Mouse (Mus musculus) hindbrain, embryonic 12.5 days (tissue): ENCODE data around the gene Arnt2. TPM values are rescaled to one million over a fixed set of nuclear protein-coding genes. Genes with fewer than 3 reads are reported as not detected.

Experiments
- ATAC-seq: fragments of 200-750 bp; cut with Nextera tagmentation; 2 replicates; pipeline ENCODE4 v1.8.0; 2017; ENCODE audit warnings: moderate TSS enrichment; ENCODE audit not compliant: low FRiP score
- H3K27ac ChIP-seq: fragments of 300-500 bp; sonication (generic); 2 replicates; pipeline ENCODE4 v1.5.1; 2016; ENCODE audit warnings: mild to moderate bottlenecking
- H3K27me3 ChIP-seq: fragments of 300-500 bp; sonication (generic); 2 replicates; pipeline ENCODE4 v1.6.1; 2016; ENCODE audit warnings: mild to moderate bottlenecking
- H3K36me3 ChIP-seq: fragments of 300-500 bp; sonication (generic); 2 replicates; pipeline ENCODE4 v1.6.1; 2016; ENCODE audit warnings: mild to moderate bottlenecking
- H3K4me1 ChIP-seq: fragments of 300-500 bp; sonication (generic); 2 replicates; pipeline ENCODE4 v1.6.1; 2016
- H3K4me2 ChIP-seq: fragments of 300-500 bp; sonication (generic); replicated peaks from 2 replicates; pipeline ENCODE4 v1.6.1; 2016; ENCODE audit warnings: mild to moderate bottlenecking
- H3K4me3 ChIP-seq: fragments of 300-500 bp; sonication (generic); 2 replicates; pipeline ENCODE4 v1.5.1; 2016; ENCODE audit warnings: mild to moderate bottlenecking
- H3K9ac ChIP-seq: fragments of 300-500 bp; sonication (generic); 2 replicates; pipeline ENCODE4 v1.6.1; 2016; ENCODE audit warnings: mild to moderate bottlenecking, moderate library complexity
- H3K9me3 ChIP-seq: fragments of 300-500 bp; sonication (generic); replicated peaks from 2 replicates; pipeline ENCODE4 v1.6.1; 2016; ENCODE audit warnings: mild to moderate bottlenecking
- WGBS: fragments of 180-500 bp; shearing (Covaris S2); methylation state at CpG from one replicate; pipeline ENCODE4 v1.1.7; 2016; 5-methylcytosine and 5-hydroxymethylcytosine counted together
- polyA plus RNA-seq: library from polyadenylated mRNA; unstranded; fragments of >200 nt; fragmentation: Nextera tagmentation; extraction: Ambion mirVana; gene quantifications from 2 replicates; pipeline ENCODE4 v1.2.1, GENCODE M21; 2016

Arnt2 gene
- polyA plus RNA-seq, 1 experiment from 2014 or later = 57.6 TPM

DNA sequence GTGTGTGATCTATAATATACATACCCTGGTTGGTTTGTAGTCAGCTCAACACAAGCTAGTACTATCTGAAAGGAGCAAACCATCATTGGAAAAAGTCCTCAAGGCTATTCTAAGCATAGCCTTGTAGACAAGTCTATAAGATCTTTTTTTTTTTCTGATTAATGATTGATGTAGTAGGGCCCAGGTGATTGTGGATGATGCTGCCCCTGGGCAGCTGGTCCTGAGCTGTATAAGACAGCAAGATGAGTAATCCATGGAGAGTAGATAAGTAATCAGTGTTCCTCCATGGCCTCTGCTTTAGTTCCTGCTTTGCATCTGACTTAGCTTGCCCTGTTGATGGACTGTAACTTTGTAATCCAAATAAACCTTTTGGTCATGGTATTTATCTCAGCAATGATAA, 11.8 kb upstream of the Arnt2 start:
- no peaks in the 10 kb centered on the region for H3K4me1 ChIP-seq
- H3K36me3 ChIP-seq = no peaks in the 10 kb centered on the region
- no peak overlapping the region for H3K9ac ChIP-seq
- no peak for ATAC-seq
- no peaks in the 10 kb centered on the region for H3K27me3 ChIP-seq
- H3K9me3 ChIP-seq = no peaks in the 10 kb centered on the region
- no peak overlapping the region for H3K4me3 ChIP-seq
- no peak overlapping the region for H3K4me2 ChIP-seq
- H3K27ac ChIP-seq = no peak overlapping the region

GRCm38 (mm10) chr7:84421291-84421665, 11.3 kb upstream of the Arnt2 start:
- H3K4me2 ChIP-seq = no peak overlapping the region
- no peaks in the 10 kb centered on the region for H3K27me3 ChIP-seq
- no peak for ATAC-seq
- no peak overlapping the region for H3K27ac ChIP-seq
- H3K9ac ChIP-seq = no peak overlapping the region
- no peak overlapping the region for H3K4me3 ChIP-seq
- H3K36me3 ChIP-seq = no peaks in the 10 kb centered on the region
- no peaks in the 10 kb centered on the region for H3K9me3 ChIP-seq
- H3K4me1 ChIP-seq = no peaks in the 10 kb centered on the region

DNA sequence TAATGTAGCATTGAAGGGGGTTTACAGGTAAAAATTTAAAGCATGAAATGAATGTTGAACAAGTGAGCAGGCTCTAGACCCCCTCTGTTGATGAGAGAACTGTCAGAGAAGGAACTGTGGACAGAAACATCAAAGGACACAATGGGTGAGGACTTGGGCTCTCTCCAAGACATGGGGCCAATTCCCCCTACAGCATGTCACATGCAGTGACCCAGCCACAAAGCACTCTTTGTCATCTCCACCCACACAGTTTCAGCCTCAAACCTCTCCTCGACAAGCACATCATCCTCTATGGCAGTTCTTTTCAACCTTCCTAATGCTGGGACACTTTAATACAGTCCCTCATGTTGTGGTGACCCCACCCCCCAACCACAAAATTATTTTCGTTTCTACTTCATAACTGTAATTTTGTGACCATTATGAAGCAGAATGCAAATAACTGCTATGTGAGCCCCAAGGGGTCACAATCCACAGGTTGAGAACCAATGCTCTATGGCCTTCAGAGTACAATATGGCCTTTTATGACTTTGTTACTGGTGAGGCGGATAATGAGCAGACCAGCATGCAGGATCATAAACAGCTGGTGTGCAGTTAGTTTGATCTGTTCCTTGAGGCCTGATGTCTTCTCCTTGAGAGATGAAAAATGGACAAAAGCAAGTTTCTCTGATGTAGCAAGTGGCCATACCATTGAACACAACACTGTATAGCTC, 10.8 kb upstream of the Arnt2 start:
- 61% methylated on average over 3 of the region's 3 CpGs for WGBS
- Histone ChIP-seq H3K36me3 (no peaks in the 10 kb centered on the region), H3K4me2 (no peak overlapping the region), H3K9ac (no peak overlapping the region), H3K27ac (no peak overlapping the region), H3K4me3 (no peak overlapping the region), H3K9me3 (no peaks in the 10 kb centered on the region), H3K4me1 (no peaks in the 10 kb centered on the region), H3K27me3 (no peaks in the 10 kb centered on the region)
- ATAC-seq = no peak

DNA sequence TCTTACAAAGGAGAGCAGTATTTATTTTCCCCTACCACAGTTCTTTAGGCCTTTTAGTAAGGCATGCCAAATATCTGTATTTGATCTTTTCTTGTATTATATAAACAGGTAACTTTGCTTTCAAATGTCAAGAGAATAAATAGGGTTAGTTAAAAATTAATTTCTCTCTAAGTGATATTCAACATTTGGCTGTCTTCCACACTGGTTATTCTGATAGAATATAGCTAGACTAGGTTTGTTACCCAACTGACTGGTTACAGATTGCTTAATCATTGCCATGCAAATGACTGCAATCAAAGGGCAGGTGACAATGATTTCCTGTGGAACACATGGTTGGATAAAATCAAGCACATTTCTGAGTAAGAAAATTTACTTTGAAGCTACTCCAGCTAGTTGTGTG, 7.5 kb upstream of the Arnt2 start:
- Histone ChIP-seq H3K9ac (no peak overlapping the region), H3K27me3 (no peaks in the 10 kb centered on the region), H3K4me3 (no peak overlapping the region), H3K4me2 (no peak overlapping the region), H3K36me3 (no peaks in the 10 kb centered on the region), H3K4me1 (no peaks in the 10 kb centered on the region), H3K9me3 (no peaks in the 10 kb centered on the region), H3K27ac (no peak overlapping the region)
- no peak for ATAC-seq

DNA sequence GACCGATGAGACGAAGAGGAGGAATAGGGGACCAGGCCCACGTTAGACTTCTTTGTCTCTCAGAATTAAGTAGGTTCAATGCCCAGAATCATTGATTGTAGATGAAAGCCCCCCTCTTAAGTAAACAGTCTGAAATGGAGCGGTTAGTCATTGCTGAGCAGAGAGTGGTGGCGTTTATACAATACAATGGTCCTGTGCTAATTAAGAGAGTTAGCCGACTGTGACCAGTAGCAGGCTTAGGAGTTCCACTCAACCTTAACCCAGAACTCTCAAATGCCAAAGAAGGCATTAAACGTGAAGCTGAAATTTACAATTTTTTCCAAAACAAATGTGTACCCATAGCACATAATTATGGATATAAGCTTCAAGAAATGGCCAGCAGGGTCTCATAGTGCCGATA, 2.6 kb upstream of the Arnt2 start:
- WGBS = 64% methylated on average over 8 of the region's 8 CpGs
- H3K4me1 ChIP-seq = peaks cover 24% of the 10 kb centered on the region
- H3K4me2 ChIP-seq = no peak overlapping the region
- H3K36me3 ChIP-seq = no peaks in the 10 kb centered on the region
- no peak overlapping the region for H3K27ac ChIP-seq
- H3K4me3 ChIP-seq = no peak overlapping the region
- no peak for ATAC-seq
- H3K9me3 ChIP-seq = no peaks in the 10 kb centered on the region
- no peaks in the 10 kb centered on the region for H3K27me3 ChIP-seq
- H3K9ac ChIP-seq = no peak overlapping the region

- Histone ChIP-seq H3K4me1 (peaks cover 31% of the 10 kb centered on the region), H3K27ac (peak overlapping the region; percentile 96), H3K36me3 (peaks cover 3% of the 10 kb centered on the region; the same call in 1 of the 2 replicates), H3K4me2 (peak overlapping the region; percentile 62), H3K27me3 (no peaks in the 10 kb centered on the region), H3K9ac (peak overlapping the region; percentile 86), H3K9me3 (no peaks in the 10 kb centered on the region), H3K4me3 (peak overlapping the region; percentile 69)
- peak; percentile 48 for ATAC-seq
- WGBS = 1% methylated on average over 39 of the region's 39 CpGs
Observed at GRCm38 (mm10) chr7:84409241-84409895, 608 bp downstream of the Arnt2 start.

- Histone ChIP-seq H3K9me3 (no peaks in the 10 kb centered on the region), H3K36me3 (peaks cover 3% of the 10 kb centered on the region; the same call in 1 of the 2 replicates), H3K4me3 (peak overlapping the region; percentile 69), H3K9ac (no peak overlapping the region), H3K4me2 (peak overlapping the region; percentile 62), H3K4me1 (peaks cover 42% of the 10 kb centered on the region), H3K27me3 (no peaks in the 10 kb centered on the region), H3K27ac (no peak overlapping the region)
- ATAC-seq = no peak
- 83% methylated on average over 5 of the region's 5 CpGs for WGBS
Observed at GRCm38 (mm10) chr7:84408282-84408681, 1.7 kb downstream of the Arnt2 start.

DNA sequence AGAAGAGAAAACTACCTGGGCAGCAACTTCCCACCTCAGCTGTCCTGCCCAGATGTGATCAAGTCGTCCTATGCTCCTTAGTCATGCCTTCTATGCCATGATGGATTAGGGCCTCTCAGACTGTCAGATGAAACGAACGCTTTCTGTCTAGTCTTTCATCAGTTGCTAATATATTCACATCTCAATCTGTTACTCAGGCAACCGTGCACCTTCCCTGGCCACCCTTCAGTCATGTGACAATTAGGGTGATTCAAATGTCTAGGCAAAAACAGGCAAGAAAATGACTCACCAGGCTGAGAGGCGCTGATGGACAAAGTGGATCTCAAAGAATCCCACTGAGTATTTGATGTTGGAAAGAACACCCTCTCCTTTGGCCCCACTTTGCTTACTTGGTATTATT, 6.6 kb downstream of the Arnt2 start:
- Histone ChIP-seq H3K9ac (no peak overlapping the region), H3K27me3 (no peaks in the 10 kb centered on the region), H3K9me3 (no peaks in the 10 kb centered on the region), H3K4me2 (no peak overlapping the region), H3K4me1 (peaks cover 58% of the 10 kb centered on the region), H3K27ac (peak overlapping the region; percentile 58), H3K4me3 (no peak overlapping the region), H3K36me3 (peaks cover 3% of the 10 kb centered on the region; the same call in 1 of the 2 replicates)
- ATAC-seq = peak; percentile 61
- 21% methylated on average over 5 of the region's 5 CpGs for WGBS

DNA sequence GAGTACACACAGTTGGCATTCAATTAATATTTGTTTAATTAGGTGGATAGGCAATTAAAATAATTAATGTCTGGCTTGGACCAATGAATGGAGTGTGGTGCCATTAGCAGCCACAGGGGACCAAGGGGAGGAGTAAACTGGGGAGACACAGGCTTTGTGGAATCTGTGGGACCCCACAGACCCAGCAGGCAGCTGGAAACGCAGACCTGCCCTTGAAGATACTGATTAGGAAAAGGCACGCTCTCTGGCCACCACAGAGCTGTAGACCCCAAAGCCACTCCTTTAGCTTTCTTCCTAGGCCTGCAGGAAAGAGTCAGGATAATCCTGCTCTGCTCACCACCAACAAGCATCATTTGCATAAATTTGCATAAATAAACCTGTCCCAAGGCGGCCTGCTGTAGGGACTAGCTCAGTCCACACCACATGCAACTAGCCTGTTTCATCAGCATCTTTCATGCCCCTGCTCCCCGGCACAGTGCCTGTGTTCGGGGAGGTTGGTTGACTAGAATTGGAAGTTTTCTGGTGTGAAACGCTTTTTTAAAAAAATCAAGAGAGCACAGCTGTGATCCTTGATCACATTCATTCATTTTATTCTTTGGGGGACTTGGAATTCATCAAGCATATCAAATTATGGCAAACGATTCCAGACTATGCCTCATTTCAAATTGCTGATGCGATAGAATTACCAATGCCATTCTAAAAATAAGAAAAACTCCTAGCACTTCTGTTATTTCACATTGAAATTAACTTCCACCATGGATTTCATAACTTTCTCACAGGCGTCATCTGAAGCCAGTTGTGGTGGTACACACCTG, 8.1 kb downstream of the Arnt2 start:
- H3K27me3 ChIP-seq = no peaks in the 10 kb centered on the region
- H3K36me3 ChIP-seq = peaks cover 3% of the 10 kb centered on the region; the same call in 1 of the 2 replicates
- H3K4me2 ChIP-seq = 0 out of 2 replicates have a peak overlapping the region, but pooled peaks have one; percentile 11
- WGBS = 40% methylated on average over 9 of the region's 9 CpGs
- H3K9ac ChIP-seq = no peak overlapping the region
- peak overlapping the region; percentile 87 for H3K27ac ChIP-seq
- H3K9me3 ChIP-seq = no peaks in the 10 kb centered on the region
- H3K4me1 ChIP-seq = peaks cover 55% of the 10 kb centered on the region
- peak; percentile 86 for ATAC-seq
- H3K4me3 ChIP-seq = no peak overlapping the region

DNA sequence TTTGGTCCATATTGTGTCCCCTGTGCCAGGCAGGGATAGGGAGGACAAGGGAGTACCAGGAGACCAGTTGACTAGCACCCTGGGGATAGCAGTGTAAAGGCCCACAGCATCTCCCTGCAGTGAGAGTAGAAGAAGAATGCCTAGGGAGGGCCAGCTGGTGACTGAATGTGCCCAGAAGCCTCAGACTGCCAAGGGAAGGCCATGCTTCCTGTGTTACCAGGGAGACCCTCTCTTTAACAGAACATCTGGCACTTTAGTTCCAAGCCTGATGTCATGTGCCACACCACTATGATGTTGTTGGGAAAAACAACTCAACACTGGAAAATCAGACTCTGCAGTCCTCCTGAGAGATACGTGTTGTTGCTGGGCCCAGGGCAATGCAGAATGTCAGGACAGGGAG, 12.7 kb downstream of the Arnt2 start:
- 36% methylated on average over 1 of the region's 1 CpGs for WGBS
- no peak overlapping the region for H3K4me3 ChIP-seq
- H3K9ac ChIP-seq = no peak overlapping the region
- H3K27ac ChIP-seq = 0 out of 2 replicates have a peak overlapping the region, but pooled peaks have one; percentile 35
- no peaks in the 10 kb centered on the region for H3K9me3 ChIP-seq
- no peaks in the 10 kb centered on the region for H3K36me3 ChIP-seq
- H3K27me3 ChIP-seq = no peaks in the 10 kb centered on the region
- ATAC-seq = peak; percentile 13; the same call in 1 of the 2 replicates
- no peak overlapping the region for H3K4me2 ChIP-seq
- H3K4me1 ChIP-seq = peaks cover 34% of the 10 kb centered on the region

DNA sequence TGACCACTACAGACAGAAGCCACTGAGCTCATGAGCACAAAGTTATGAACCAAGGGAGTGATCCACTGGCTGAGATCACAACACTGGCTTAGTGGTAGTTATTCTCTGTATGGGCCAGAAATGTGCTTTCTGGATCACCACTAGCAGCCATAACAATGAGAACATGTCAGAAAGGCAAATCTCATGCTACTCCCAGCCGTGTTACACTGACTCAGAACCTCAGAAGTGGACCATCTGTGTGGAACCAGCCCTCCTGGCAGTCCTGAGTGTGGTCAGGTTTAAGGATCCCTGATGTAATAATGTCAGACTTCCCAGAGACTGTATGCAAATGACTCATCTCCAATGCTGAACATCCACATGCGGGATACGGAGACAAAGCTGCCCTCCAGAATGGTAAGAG, 13.4 kb downstream of the Arnt2 start:
- H3K36me3 ChIP-seq = no peaks in the 10 kb centered on the region
- no peaks in the 10 kb centered on the region for H3K9me3 ChIP-seq
- H3K4me3 ChIP-seq = no peak overlapping the region
- ATAC-seq = no peak
- no peak overlapping the region for H3K27ac ChIP-seq
- no peak overlapping the region for H3K4me2 ChIP-seq
- peaks cover 26% of the 10 kb centered on the region for H3K4me1 ChIP-seq
- WGBS = 98% methylated on average over 3 of the region's 3 CpGs
- no peak overlapping the region for H3K9ac ChIP-seq
- H3K27me3 ChIP-seq = no peaks in the 10 kb centered on the region

- WGBS = 79% methylated on average over 3 of the region's 3 CpGs
- no peak overlapping the region for H3K4me2 ChIP-seq
- no peak overlapping the region for H3K27ac ChIP-seq
- H3K9me3 ChIP-seq = no peaks in the 10 kb centered on the region
- H3K27me3 ChIP-seq = no peaks in the 10 kb centered on the region
- no peak overlapping the region for H3K4me3 ChIP-seq
- H3K4me1 ChIP-seq = no peaks in the 10 kb centered on the region
- no peaks in the 10 kb centered on the region for H3K36me3 ChIP-seq
- no peak for ATAC-seq
- H3K9ac ChIP-seq = no peak overlapping the region
Observed at GRCm38 (mm10) chr7:84387826-84388225, 22.1 kb downstream of the Arnt2 start.
